Mouse (Mus musculus): ENCODE measurements around the gene Dlg2. TPM values are rescaled to one million over a fixed set of nuclear protein-coding genes. Genes with fewer than 3 reads are reported as not detected.

The Dlg2 gene
- total RNA-seq (2021): 100 to 1,000 TPM in 1 of 2 experiments, 10 to 100 TPM in 1; 61.2 to 113 TPM
- long read RNA-seq, experiment 1, partial matches to known transcripts: 1 of 11 reads
- long read RNA-seq, experiment 1, other reads (novel, unspliced or antisense): 10 of 11 reads
- long read RNA-seq, experiment 2, partial matches to known transcripts: 4 of 34 reads
- long read RNA-seq, experiment 2, other reads (novel, unspliced or antisense): 28 of 34 reads

GRCm38 (mm10) chr7:90476313-90477245, at the start of gene Dlg2:
Dlg2 (plus strand) TSS chr7:90476672.
- DNase-seq (ENCODE audit: low spot score in 2 of 2): no peak

- no peak for DNase-seq (ENCODE audit: low spot score in 2 of 2)
Observed at GRCm38 (mm10) chr7:90427006-90427405, 49.5 kb upstream of the Dlg2 start.

GRCm38 (mm10) chr7:90432221-90432620, 44.3 kb upstream of the Dlg2 start:
- DNase-seq (ENCODE audit: low spot score in 2 of 2): no peak

GRCm38 (mm10) chr7:90440044-90440443, 36.4 kb upstream of the Dlg2 start:
- DNase-seq (ENCODE audit: low spot score in 2 of 2): no peak

- no peak for DNase-seq (ENCODE audit: low spot score in 2 of 2)
Observed at GRCm38 (mm10) chr7:90442070-90442469, 34.4 kb upstream of the Dlg2 start.

- DNase-seq (ENCODE audit: low spot score in 2 of 2): peak; percentile 91 to 93
Observed at GRCm38 (mm10) chr7:90442518-90443080, 33.9 kb upstream of the Dlg2 start, which contains the start of gene Crebzf. Crebzf (plus strand) TSS chr7:90442729.

- DNase-seq (ENCODE audit: low spot score in 2 of 2): peak; percentile 71
Observed at GRCm38 (mm10) chr7:90443101-90444091, 33.1 kb upstream of the Dlg2 start.

- DNase-seq (ENCODE audit: low spot score in 2 of 2): no peak
Observed at GRCm38 (mm10) chr7:90444206-90444605, 32.3 kb upstream of the Dlg2 start.

GRCm38 (mm10) chr7:90456149-90456844, 20.2 kb upstream of the Dlg2 start:
- no peak for DNase-seq (ENCODE audit: low spot score in 2 of 2)

- DNase-seq (ENCODE audit: low spot score in 2 of 2): peak; percentile 80 to 83
Observed at GRCm38 (mm10) chr7:90456845-90457468, 19.5 kb upstream of the Dlg2 start, which contains the start of gene Tmem126a. Tmem126a (minus strand) TSS chr7:90457229.

- no peak for DNase-seq (ENCODE audit: low spot score in 2 of 2)
Observed at GRCm38 (mm10) chr7:90457517-90457916, 19.0 kb upstream of the Dlg2 start.

- no peak for DNase-seq (ENCODE audit: low spot score in 2 of 2)
Observed at GRCm38 (mm10) chr7:90460330-90460729, 16.1 kb upstream of the Dlg2 start.

GRCm38 (mm10) chr7:90460930-90461329, 15.5 kb upstream of the Dlg2 start:
- no peak for DNase-seq (ENCODE audit: low spot score in 2 of 2)

GRCm38 (mm10) chr7:90461441-90461840, 15.0 kb upstream of the Dlg2 start:
- DNase-seq (ENCODE audit: low spot score in 2 of 2): no peak

- DNase-seq (ENCODE audit: low spot score in 2 of 2): no peak
Observed at GRCm38 (mm10) chr7:90473511-90473910, 3.0 kb upstream of the Dlg2 start.

- peak; percentile 99 for DNase-seq (ENCODE audit: low spot score in 2 of 2)
Observed at GRCm38 (mm10) chr7:90475793-90476312, 619 bp upstream of the Dlg2 start, which contains the start of gene Tmem126b. Tmem126b (minus strand) TSS chr7:90476001.

- DNase-seq (ENCODE audit: low spot score in 2 of 2): no peak
Observed at GRCm38 (mm10) chr7:90482607-90483006, 6.1 kb downstream of the Dlg2 start.

GRCm38 (mm10) chr7:90508124-90508523, 31.7 kb downstream of the Dlg2 start:
- DNase-seq (ENCODE audit: low spot score in 2 of 2): no peak

- DNase-seq (ENCODE audit: low spot score in 2 of 2): no peak
Observed at GRCm38 (mm10) chr7:90512293-90512692, 35.8 kb downstream of the Dlg2 start.

All from adrenal gland, adult 18-20 months (tissue).